Mouse (Mus musculus) kidney, adult 2 months (tissue): ENCODE data around the gene Tnp2.

Experiments used
- CTCF ChIP-seq: fragments of 200-500 bp; conservative IDR thresholded peaks from 2 replicates; pipeline ENCODE4 v1.5.1; 2011; ENCODE audit warnings: low read depth, mild to moderate bottlenecking, control low read depth, low read length, moderate library complexity, mixed read lengths; ENCODE audit not compliant: insufficient read depth, insufficient read length
- POLR2A ChIP-seq: fragments of 200-500 bp; IDR thresholded peaks from one replicate; pipeline ENCODE4 v1.6.1; 2011; ENCODE audit warnings: low read depth, low read length, control low read depth

GRCm38 (mm10) chr16:10796034-10796433 is 7.6 kb upstream of the Tnp2 start, which contains the start of gene Prm2:
- TF ChIP-seq POLR2A (no peak), CTCF (no peak)
